Mouse (Mus musculus) cortical plate, adult 2 months (tissue): ENCODE results near the gene Asz1.

Experiments used
- CTCF ChIP-seq: fragments of 200-500 bp; IDR thresholded peaks from 2 replicates; pipeline ENCODE4 v1.5.1; 2011; ENCODE audit warnings: mild to moderate bottlenecking, control low read depth, low read length; ENCODE audit not compliant: insufficient read depth; ENCODE audit errors: extremely low read depth
- POLR2A ChIP-seq: fragments of 200-500 bp; IDR thresholded peaks from 2 replicates; pipeline ENCODE4 v1.6.1; 2011; ENCODE audit warnings: mild to moderate bottlenecking, low read length, control low read depth; ENCODE audit not compliant: insufficient read depth; ENCODE audit errors: extremely low read depth

DNA sequence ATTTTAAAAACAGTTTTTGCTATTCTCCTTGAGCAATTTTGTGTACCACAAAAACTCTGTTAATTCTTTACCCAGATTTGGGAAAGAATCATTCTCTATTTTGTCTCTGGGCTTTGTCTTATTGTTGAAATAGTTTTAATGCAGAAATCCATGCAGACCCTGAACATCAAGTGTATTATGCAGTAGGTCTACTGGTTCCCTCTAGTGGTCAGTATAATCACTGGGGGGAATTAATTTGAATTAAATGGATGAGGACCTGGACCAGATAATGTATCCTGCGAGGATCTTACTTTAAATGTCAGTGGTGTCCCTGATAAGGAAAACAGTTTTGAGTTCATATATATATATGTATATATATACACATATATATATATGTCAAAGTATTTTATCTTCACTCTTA lies 30.2 kb downstream of the Asz1 start:
- TF ChIP-seq POLR2A (no peak), CTCF (no peak)
